Mouse (Mus musculus) urinary bladder, postnatal 4 days (tissue): ENCODE data around the gene Taf7l.

Experiments used
- DNase-seq, 2 experiments: peaks; one replicate each; pipeline ENCODE4 v3.0.0; 2021 to 2022; ENCODE audit warnings: low spot score in 2 of 2

The Taf7l gene

GRCm38 (mm10) chrX:134476290-134476689 lies at the start of gene Taf7l:
TSS of gene Taf7l (minus strand) at chrX:134476490.
- DNase-seq: no peak

- DNase-seq: no peak
These were observed 49.0 kb upstream of the Taf7l start for GRCm38 (mm10) chrX:134525260-134525659.

GRCm38 (mm10) chrX:134523772-134524171 lies 47.5 kb upstream of the Taf7l start:
- DNase-seq: no peak

- DNase-seq: no peak
These were observed 33.2 kb upstream of the Taf7l start for GRCm38 (mm10) chrX:134509473-134509872.

- DNase-seq: no peak
These were observed 31.7 kb upstream of the Taf7l start for GRCm38 (mm10) chrX:134507977-134508376.

GRCm38 (mm10) chrX:134500651-134501050 lies 24.4 kb upstream of the Taf7l start:
- DNase-seq: peak in 1 of 2 experiments; percentile 18

GRCm38 (mm10) chrX:134481720-134482119 lies 5.4 kb upstream of the Taf7l start:
- DNase-seq: no peak

- DNase-seq: peak in 1 of 2 experiments; percentile 61
These were observed 1.1 kb downstream of the Taf7l start for GRCm38 (mm10) chrX:134474988-134475710.

GRCm38 (mm10) chrX:134427307-134427706 lies 49.0 kb downstream of the Taf7l start:
- DNase-seq: no peak

- no peak for DNase-seq
These were observed 49.5 kb downstream of the Taf7l start for GRCm38 (mm10) chrX:134426819-134427218.

- DNase-seq: no peak
These were observed 50.5 kb downstream of the Taf7l start for GRCm38 (mm10) chrX:134425798-134426197.

- no peak for DNase-seq
These were observed 52.0 kb downstream of the Taf7l start for GRCm38 (mm10) chrX:134424263-134424662.

GRCm38 (mm10) chrX:134420097-134420496 lies 56.2 kb downstream of the Taf7l start:
- no peak for DNase-seq

- DNase-seq: no peak
These were observed 64.2 kb downstream of the Taf7l start for GRCm38 (mm10) chrX:134412096-134412495.
